Mouse (Mus musculus): Measurements from ENCODE around the gene Dlg2. TPM values are rescaled to one million over a fixed set of nuclear protein-coding genes. Genes with fewer than 3 reads are reported as not detected.

Gene Dlg2
- polyA plus RNA-seq, 1 experiment, result 1.7 TPM

- Histone ChIP-seq H3K27ac (ENCODE audit: insufficient read depth, low read length) (no peak overlapping the region), H3K27me3 (ENCODE audit: control insufficient read depth, insufficient read depth, low read length) (no peaks in the 10 kb centered on the region), H3K4me1 (ENCODE audit: control insufficient read depth, insufficient read depth, insufficient read length) (no peaks in the 10 kb centered on the region), H3K36me3 (ENCODE audit: control insufficient read depth, insufficient read depth, low read length) (no peaks in the 10 kb centered on the region), H3K4me3 (ENCODE audit: extremely low read depth, insufficient read depth, insufficient read length) (no peak overlapping the region)
- DNase-seq (ENCODE audit: low read depth in 1 of 2, low spot score in 2 of 2), result no peak
- TF ChIP-seq POLR2A (IDR thresholded peaks at IDR 0.05; ENCODE audit: low read depth, low read length) (no peak), CTCF (IDR thresholded peaks at IDR 0.05; ENCODE audit: extremely low read depth, insufficient read depth, insufficient read length, insufficient replicate concordance) (no peak)
- WGBS, result 76% methylated on average over 4 of the region's 4 CpGs
These were observed 655.7 kb downstream of the Dlg2 start for GRCm38 (mm10) chr7:91132128-91132527.

- Histone ChIP-seq H3K36me3 (ENCODE audit: control insufficient read depth, insufficient read depth, low read length) (no peaks in the 10 kb centered on the region), H3K27ac (ENCODE audit: insufficient read depth, low read length) (no peak overlapping the region), H3K4me3 (ENCODE audit: extremely low read depth, insufficient read depth, insufficient read length) (no peak overlapping the region), H3K27me3 (ENCODE audit: control insufficient read depth, insufficient read depth, low read length) (no peaks in the 10 kb centered on the region), H3K4me1 (ENCODE audit: control insufficient read depth, insufficient read depth, insufficient read length) (no peaks in the 10 kb centered on the region)
- 76% methylated on average over 1 of the region's 1 CpGs for WGBS
- TF ChIP-seq CTCF (IDR thresholded peaks at IDR 0.05; ENCODE audit: extremely low read depth, insufficient read depth, insufficient read length, insufficient replicate concordance) (no peak), POLR2A (IDR thresholded peaks at IDR 0.05; ENCODE audit: low read depth, low read length) (no peak)
- DNase-seq (ENCODE audit: low read depth in 1 of 2, low spot score in 2 of 2), result no peak
These were observed 677.6 kb downstream of the Dlg2 start for GRCm38 (mm10) chr7:91154096-91154495.

- H3K36me3 ChIP-seq (ENCODE audit: control insufficient read depth, insufficient read depth, low read length), result no peaks in the 10 kb centered on the region
- no peak for DNase-seq (ENCODE audit: low read depth in 1 of 2, low spot score in 2 of 2)
- no peaks in the 10 kb centered on the region for H3K27me3 ChIP-seq (ENCODE audit: control insufficient read depth, insufficient read depth, low read length)
- no peak overlapping the region for H3K4me3 ChIP-seq (ENCODE audit: extremely low read depth, insufficient read depth, insufficient read length)
- WGBS, result 84% methylated on average over 5 of the region's 5 CpGs
- TF ChIP-seq POLR2A (IDR thresholded peaks at IDR 0.05; ENCODE audit: low read depth, low read length) (no peak), CTCF (IDR thresholded peaks at IDR 0.05; ENCODE audit: extremely low read depth, insufficient read depth, insufficient read length, insufficient replicate concordance) (no peak)
- H3K4me1 ChIP-seq (ENCODE audit: control insufficient read depth, insufficient read depth, insufficient read length), result no peaks in the 10 kb centered on the region
- no peak overlapping the region for H3K27ac ChIP-seq (ENCODE audit: insufficient read depth, low read length)
These were observed 682.7 kb downstream of the Dlg2 start for GRCm38 (mm10) chr7:91159144-91159543.

GRCm38 (mm10) chr7:91161643-91162175 is 685.2 kb downstream of the Dlg2 start:
- Histone ChIP-seq H3K27me3 (ENCODE audit: control insufficient read depth, insufficient read depth, low read length) (no peaks in the 10 kb centered on the region), H3K4me1 (ENCODE audit: control insufficient read depth, insufficient read depth, insufficient read length) (no peaks in the 10 kb centered on the region), H3K27ac (ENCODE audit: insufficient read depth, low read length) (no peak overlapping the region), H3K36me3 (ENCODE audit: control insufficient read depth, insufficient read depth, low read length) (no peaks in the 10 kb centered on the region), H3K4me3 (ENCODE audit: extremely low read depth, insufficient read depth, insufficient read length) (no peak overlapping the region)
- WGBS, result 69% methylated on average over 2 of the region's 2 CpGs
- TF ChIP-seq POLR2A (IDR thresholded peaks at IDR 0.05; ENCODE audit: low read depth, low read length), result no peak
- TF ChIP-seq CTCF (IDR thresholded peaks at IDR 0.05; ENCODE audit: extremely low read depth, insufficient read depth, insufficient read length, insufficient replicate concordance), result no peak
- DNase-seq (ENCODE audit: low read depth in 1 of 2, low spot score in 2 of 2), result no peak

GRCm38 (mm10) chr7:91173560-91173959 is 697.1 kb downstream of the Dlg2 start:
- no peaks in the 10 kb centered on the region for H3K36me3 ChIP-seq (ENCODE audit: control insufficient read depth, insufficient read depth, low read length)
- TF ChIP-seq POLR2A (IDR thresholded peaks at IDR 0.05; ENCODE audit: low read depth, low read length), result no peak
- TF ChIP-seq CTCF (IDR thresholded peaks at IDR 0.05; ENCODE audit: extremely low read depth, insufficient read depth, insufficient read length, insufficient replicate concordance), result no peak
- H3K4me3 ChIP-seq (ENCODE audit: extremely low read depth, insufficient read depth, insufficient read length), result no peak overlapping the region
- no peak for DNase-seq (ENCODE audit: low read depth in 1 of 2, low spot score in 2 of 2)
- no peak overlapping the region for H3K27ac ChIP-seq (ENCODE audit: insufficient read depth, low read length)
- 97% methylated on average over 2 of the region's 2 CpGs for WGBS
- H3K4me1 ChIP-seq (ENCODE audit: control insufficient read depth, insufficient read depth, insufficient read length), result no peaks in the 10 kb centered on the region
- no peaks in the 10 kb centered on the region for H3K27me3 ChIP-seq (ENCODE audit: control insufficient read depth, insufficient read depth, low read length)

GRCm38 (mm10) chr7:91188211-91188610 is 711.7 kb downstream of the Dlg2 start:
- Histone ChIP-seq H3K36me3 (ENCODE audit: control insufficient read depth, insufficient read depth, low read length) (no peaks in the 10 kb centered on the region), H3K27me3 (ENCODE audit: control insufficient read depth, insufficient read depth, low read length) (no peaks in the 10 kb centered on the region), H3K4me1 (ENCODE audit: control insufficient read depth, insufficient read depth, insufficient read length) (no peaks in the 10 kb centered on the region), H3K4me3 (ENCODE audit: extremely low read depth, insufficient read depth, insufficient read length) (no peak overlapping the region), H3K27ac (ENCODE audit: insufficient read depth, low read length) (no peak overlapping the region)
- no peak for TF ChIP-seq POLR2A (IDR thresholded peaks at IDR 0.05; ENCODE audit: low read depth, low read length)
- TF ChIP-seq CTCF (IDR thresholded peaks at IDR 0.05; ENCODE audit: extremely low read depth, insufficient read depth, insufficient read length, insufficient replicate concordance), result no peak
- 93% methylated on average over 2 of the region's 2 CpGs for whole genome bisulfite sequencing
- DNase-seq (ENCODE audit: low read depth in 1 of 2, low spot score in 2 of 2), result no peak

- no peak overlapping the region for H3K27ac ChIP-seq (ENCODE audit: insufficient read depth, low read length)
- H3K27me3 ChIP-seq (ENCODE audit: control insufficient read depth, insufficient read depth, low read length), result no peaks in the 10 kb centered on the region
- no peak overlapping the region for H3K4me3 ChIP-seq (ENCODE audit: extremely low read depth, insufficient read depth, insufficient read length)
- H3K36me3 ChIP-seq (ENCODE audit: control insufficient read depth, insufficient read depth, low read length), result no peaks in the 10 kb centered on the region
- no peaks in the 10 kb centered on the region for H3K4me1 ChIP-seq (ENCODE audit: control insufficient read depth, insufficient read depth, insufficient read length)
- DNase-seq (ENCODE audit: low read depth in 1 of 2, low spot score in 2 of 2), result no peak
- TF ChIP-seq POLR2A (IDR thresholded peaks at IDR 0.05; ENCODE audit: low read depth, low read length), result no peak
- TF ChIP-seq CTCF (IDR thresholded peaks at IDR 0.05; ENCODE audit: extremely low read depth, insufficient read depth, insufficient read length, insufficient replicate concordance), result no peak
- 86% methylated on average over 1 of the region's 1 CpGs for WGBS
These were observed 722.9 kb downstream of the Dlg2 start for GRCm38 (mm10) chr7:91199372-91199771.
